19 mouse cellular contexts compared by ENCODE assay signal in genomic region chr10:129101231-129101630, GRCm38 (mm10).
DNase-seq lines count a peak whose midpoint lies in the region.
"Had no signal": no experiment of that assay in that cellular context is flagged by ENCODE, and none has a peak within 500 bp of the region (broad histone marks: within the 10 kb centered on the region; RNA-seq: fewer than 3 reads in every experiment).

No protein-coding gene starts in this region.

- peak; percentile 9 for DNase-seq in embryo, embryonic 10 days (ENCODE audit: low spot score)
- DNase-seq in embryo, embryonic 10.5 days (ENCODE audit: low spot score): no peak
- DNase-seq in 3T3-L1 (ENCODE audit: low read depth, low spot score): peak; percentile 52
- DNase-seq in Muller cell, postnatal 12 days (ENCODE audit: inconsistent ontology term): peak; percentile 21
- DNase-seq in ZHBTc4 (ENCODE audit: low read depth, low spot score): peak; percentile 38
- DNase-seq in spleen, postnatal 10 days (ENCODE audit: low spot score in 2 of 2): no peak
- DNase-seq in cerebellum, adult 8-10 months: no peak
- no peak for DNase-seq in kidney, adult 8-10 months
- DNase-seq: adrenal gland, postnatal 10 days; adrenal gland, postnatal 36 days; B cell, adult 2 months; cerebellum, adult 2 months; cerebellum, postnatal 10 days; cerebellum, postnatal 36 days; gastrocnemius, postnatal 10 days; gastrocnemius, postnatal 36 days; heart, adult 2 months; heart, postnatal 14 days; heart, postnatal 4 days had no signal

Comparison
In these comparisons a context has a peak if more than half of its experiments do, and no peak if none do; other contexts are left out.
1. DNase-seq: peak in embryo, embryonic 10 days (single experiment), 3T3-L1 (single experiment), Muller cell, postnatal 12 days (single experiment) and ZHBTc4 (single experiment); none in embryo, embryonic 10.5 days (single experiment), spleen, postnatal 10 days (0 of 2), cerebellum, adult 8-10 months (single experiment) and kidney, adult 8-10 months (0 of 2).